Mouse (Mus musculus) forebrain, embryonic 12.5 days (tissue): ENCODE results near the gene Ascc2. TPM values are rescaled to one million over a fixed set of nuclear protein-coding genes. Genes with fewer than 3 reads are reported as not detected.
A peak's percentile ranks its signal among the peaks of the same experiment; 100 is the strongest.

Experiments
- ATAC-seq: fragments of 200-750 bp; cut with Nextera tagmentation; 2 replicates; pipeline ENCODE4 v1.8.0; 2017; ENCODE audit warnings: moderate TSS enrichment; ENCODE audit not compliant: low FRiP score
- H3K27ac ChIP-seq: fragments of 300-500 bp; sonication (generic); 2 replicates; pipeline ENCODE4 v1.5.1; 2016; ENCODE audit warnings: mild to moderate bottlenecking
- H3K27me3 ChIP-seq: fragments of 300-500 bp; sonication (generic); 2 replicates; pipeline ENCODE4 v1.6.1; 2016; ENCODE audit warnings: mild to moderate bottlenecking
- H3K36me3 ChIP-seq: fragments of 300-500 bp; sonication (generic); replicated peaks from 2 replicates; pipeline ENCODE4 v1.6.1; 2016; ENCODE audit warnings: mild to moderate bottlenecking
- H3K4me1 ChIP-seq: fragments of 300-500 bp; sonication (generic); 2 replicates; pipeline ENCODE4 v1.6.1; 2016
- H3K4me2 ChIP-seq: fragments of 300-500 bp; sonication (generic); 2 replicates; pipeline ENCODE4 v1.6.1; 2016; ENCODE audit warnings: mild to moderate bottlenecking, moderate library complexity
- H3K4me3 ChIP-seq: fragments of 300-500 bp; sonication (generic); replicated peaks from 2 replicates; pipeline ENCODE4 v1.5.1; 2016; ENCODE audit warnings: mild to moderate bottlenecking
- H3K9ac ChIP-seq: fragments of 300-500 bp; sonication (generic); 2 replicates; pipeline ENCODE4 v1.6.1; 2016; ENCODE audit warnings: mild to moderate bottlenecking
- H3K9me3 ChIP-seq: fragments of 300-500 bp; sonication (generic); 2 replicates; pipeline ENCODE4 v1.6.1; 2016
- WGBS: fragments of 180-500 bp; shearing (Covaris S2); methylation state at CpG from one replicate; pipeline ENCODE4 v1.1.7; 2016; 5-methylcytosine and 5-hydroxymethylcytosine counted together
- polyA plus RNA-seq: library from polyadenylated mRNA; unstranded; fragments of >200 nt; fragmentation: Nextera tagmentation; extraction: Ambion mirVana; gene quantifications from 2 replicates; pipeline ENCODE4 v1.2.1, GENCODE M21; 2016

Ascc2 gene
- 32.6 TPM in 2 replicates for polyA plus RNA-seq

DNA sequence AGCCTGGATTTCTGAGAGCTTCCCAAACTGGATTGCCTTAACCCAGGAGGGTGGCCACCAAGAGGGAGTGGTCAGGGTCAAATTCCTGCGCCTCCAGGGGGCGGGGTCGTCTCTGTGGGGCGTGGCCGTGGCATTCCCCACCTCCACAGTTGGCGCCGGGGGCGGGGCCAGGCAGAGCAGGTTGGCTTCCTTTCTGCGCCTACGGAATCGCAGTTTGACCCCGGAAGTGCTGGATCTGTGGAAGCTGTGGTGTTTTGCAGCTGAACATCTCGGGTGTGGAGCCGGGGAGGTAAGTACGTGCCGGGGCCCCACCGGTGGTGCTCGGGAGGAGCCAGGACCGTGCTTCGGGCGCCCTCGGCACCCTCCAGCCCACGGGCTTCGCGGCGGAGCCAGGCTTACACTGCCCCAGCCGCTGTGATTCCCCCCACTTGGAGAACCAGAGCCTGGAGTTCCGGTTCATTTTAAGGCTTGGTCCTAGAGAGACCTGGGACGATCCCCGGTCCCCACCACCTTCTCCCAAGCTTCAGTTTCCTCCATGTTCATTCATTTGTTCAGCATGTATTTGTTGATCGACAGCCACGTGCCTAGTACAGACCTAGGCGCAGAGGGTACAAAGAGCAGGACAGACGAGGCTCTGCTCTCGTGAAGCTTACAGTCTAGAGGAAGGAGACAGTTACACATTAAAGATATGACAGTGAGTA is at the start of gene Ascc2:
Gene Ascc2, plus strand, starts transcription at position 214 of the 701 bp plus-strand sequence.
- peak; percentile 91 for ATAC-seq
- Histone ChIP-seq H3K4me3 (peak within 1 kb of the TSS; percentile 86), H3K36me3 (peaks cover 4% of the 10 kb centered on the region; the same call in 1 of the 2 replicates), H3K27ac (peak within 1 kb of the TSS; percentile 36; the same call in 1 of the 2 replicates), H3K27me3 (peaks cover 3% of the 10 kb centered on the region; the same call in 1 of the 2 replicates), H3K4me1 (peaks cover 18% of the 10 kb centered on the region), H3K9me3 (no peaks in the 10 kb centered on the region), H3K9ac (peak within 1 kb of the TSS; percentile 76), H3K4me2 (peak within 1 kb of the TSS; percentile 86)
- under 1% methylated on average over 35 of the region's 35 CpGs for WGBS

GRCm38 (mm10) chr11:4591811-4592210 is 45.7 kb upstream of the Ascc2 start:
- H3K36me3 ChIP-seq: 0 out of 2 replicates have a peak, but pooled peaks cover 3% of the 10 kb centered on the region
- H3K4me2 ChIP-seq: no peak overlapping the region
- H3K9me3 ChIP-seq: no peaks in the 10 kb centered on the region
- H3K9ac ChIP-seq: no peak overlapping the region
- no peak overlapping the region for H3K4me3 ChIP-seq
- ATAC-seq: no peak
- H3K27me3 ChIP-seq: no peaks in the 10 kb centered on the region
- WGBS: 90% methylated on average over 4 of the region's 4 CpGs
- H3K4me1 ChIP-seq: peaks cover 13% of the 10 kb centered on the region
- H3K27ac ChIP-seq: no peak overlapping the region

- Histone ChIP-seq H3K4me2 (peak overlapping the region; percentile 61), H3K9me3 (no peaks in the 10 kb centered on the region), H3K4me3 (peak overlapping the region; percentile 96), H3K9ac (peak overlapping the region; percentile 98; the same call in 1 of the 2 replicates), H3K36me3 (0 out of 2 replicates have a peak, but pooled peaks cover 3% of the 10 kb centered on the region), H3K27me3 (no peaks in the 10 kb centered on the region), H3K27ac (no peak overlapping the region), H3K4me1 (peaks cover 13% of the 10 kb centered on the region)
- ATAC-seq: no peak
- 38% methylated on average over 5 of the region's 5 CpGs for WGBS
Measured at GRCm38 (mm10) chr11:4593491-4593848, 44.1 kb upstream of the Ascc2 start.

DNA sequence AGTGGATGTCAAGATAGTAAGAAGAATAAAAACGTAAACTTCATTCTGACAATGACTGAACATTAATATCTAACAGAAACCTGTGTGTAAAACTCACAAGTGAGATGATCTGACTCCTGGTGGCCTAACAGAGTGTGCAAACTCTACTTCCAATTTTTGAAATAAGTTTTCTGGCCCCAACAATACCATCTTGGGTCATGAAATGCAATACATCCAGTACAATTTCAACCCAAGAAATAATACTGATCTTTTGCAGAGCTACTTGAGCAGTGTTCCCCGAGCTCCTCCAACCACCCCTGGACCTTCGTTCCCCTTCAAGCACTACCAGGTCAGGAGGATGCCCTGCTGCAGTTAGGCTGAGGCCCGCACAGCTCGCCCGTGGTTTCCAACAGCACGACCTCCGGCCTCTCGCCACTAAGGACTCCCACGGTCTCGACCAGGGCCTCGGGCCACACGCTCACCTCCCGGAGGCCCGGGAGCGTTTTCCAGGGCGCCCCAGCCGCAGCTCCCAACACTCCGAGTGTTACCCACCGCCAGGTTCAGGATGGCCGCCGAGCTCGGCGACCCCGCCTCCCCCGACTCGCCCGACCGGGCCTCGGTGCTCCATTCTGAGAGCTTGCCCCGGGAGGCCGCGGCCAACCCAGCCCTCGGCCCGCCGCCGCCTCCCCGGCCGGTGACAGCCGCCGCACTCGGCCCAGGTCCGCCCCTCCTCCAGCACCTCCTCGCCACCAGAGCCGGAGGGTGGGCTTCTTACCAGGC is 43.5 kb upstream of the Ascc2 start:
- Histone ChIP-seq H3K27ac (peak overlapping the region; percentile 95), H3K36me3 (0 out of 2 replicates have a peak, but pooled peaks cover 3% of the 10 kb centered on the region), H3K4me3 (peak overlapping the region; percentile 96), H3K9me3 (no peaks in the 10 kb centered on the region), H3K9ac (peak overlapping the region; percentile 98), H3K4me1 (peaks cover 13% of the 10 kb centered on the region), H3K4me2 (peak overlapping the region; percentile 61), H3K27me3 (no peaks in the 10 kb centered on the region)
- WGBS: 1% methylated on average over 44 of the region's 45 CpGs
- ATAC-seq: peak; percentile 92

GRCm38 (mm10) chr11:4594608-4595500 is 42.7 kb upstream of the Ascc2 start, which contains the start of gene Mtmr3:
Gene Mtmr3, minus strand, starts transcription at chr11:4594863.
- peak within 1 kb of the TSS; percentile 98 for H3K9ac ChIP-seq
- peak within 1 kb of the TSS; percentile 61 for H3K4me2 ChIP-seq
- H3K4me3 ChIP-seq: peak within 1 kb of the TSS; percentile 96
- H3K36me3 ChIP-seq: no peaks in the 10 kb centered on the region
- H3K27ac ChIP-seq: peak within 1 kb of the TSS; percentile 95
- peaks cover 13% of the 10 kb centered on the region for H3K4me1 ChIP-seq
- no peaks in the 10 kb centered on the region for H3K27me3 ChIP-seq
- WGBS: 6% methylated on average over 46 of the region's 53 CpGs
- H3K9me3 ChIP-seq: no peaks in the 10 kb centered on the region
- peak; percentile 96 for ATAC-seq

GRCm38 (mm10) chr11:4598411-4598810 is 39.1 kb upstream of the Ascc2 start:
- no peak overlapping the region for H3K27ac ChIP-seq
- H3K36me3 ChIP-seq: no peaks in the 10 kb centered on the region
- 100% methylated on average over 2 of the region's 2 CpGs for WGBS
- H3K9ac ChIP-seq: no peak overlapping the region
- H3K27me3 ChIP-seq: no peaks in the 10 kb centered on the region
- no peaks in the 10 kb centered on the region for H3K9me3 ChIP-seq
- H3K4me3 ChIP-seq: no peak overlapping the region
- H3K4me1 ChIP-seq: peaks cover 16% of the 10 kb centered on the region
- H3K4me2 ChIP-seq: no peak overlapping the region
- ATAC-seq: no peak

DNA sequence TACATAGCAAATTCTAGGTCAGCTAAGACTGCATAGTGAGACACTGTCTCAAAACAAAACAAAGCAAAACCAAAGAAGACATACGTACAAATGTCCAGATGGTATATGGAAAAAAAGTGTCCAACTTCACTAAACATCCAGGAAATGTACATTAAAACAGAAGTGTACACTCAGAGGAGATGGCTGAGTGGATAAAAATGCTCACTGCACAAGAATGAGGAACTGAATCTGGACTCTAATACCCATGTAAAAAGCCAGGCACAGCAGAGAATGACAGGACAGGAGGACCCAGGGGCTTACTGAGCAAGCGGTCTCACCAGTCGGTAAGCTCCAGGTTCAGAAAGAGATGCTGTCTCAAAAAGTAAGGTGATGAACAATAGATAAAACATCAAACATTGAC is 37.6 kb upstream of the Ascc2 start:
- Histone ChIP-seq H3K9me3 (no peaks in the 10 kb centered on the region), H3K27me3 (no peaks in the 10 kb centered on the region), H3K4me1 (peaks cover 13% of the 10 kb centered on the region), H3K27ac (no peak overlapping the region), H3K4me3 (no peak overlapping the region), H3K4me2 (no peak overlapping the region), H3K36me3 (no peaks in the 10 kb centered on the region), H3K9ac (no peak overlapping the region)
- no peak for ATAC-seq
- 97% methylated on average over 3 of the region's 3 CpGs for WGBS

DNA sequence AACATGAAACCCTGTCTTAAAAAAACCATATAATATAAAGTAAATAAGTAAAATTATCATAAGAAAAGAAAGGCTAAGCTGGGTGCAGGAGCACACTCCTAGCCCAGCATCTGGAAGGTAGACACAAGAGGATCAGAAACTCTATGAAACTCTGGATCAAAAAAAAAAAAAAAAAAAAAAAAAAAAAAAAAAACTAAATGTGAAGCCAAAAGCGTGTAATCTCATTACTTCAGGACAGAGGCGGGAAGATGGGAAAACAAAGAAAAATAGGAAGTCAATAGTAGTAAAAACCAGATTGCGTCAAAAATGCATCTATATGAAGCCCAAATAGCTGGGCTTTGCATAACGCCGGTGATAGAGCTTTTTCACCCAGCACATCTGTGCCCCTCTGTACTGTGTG is 35.7 kb upstream of the Ascc2 start:
- no peak for ATAC-seq
- Histone ChIP-seq H3K4me3 (no peak overlapping the region), H3K9me3 (no peaks in the 10 kb centered on the region), H3K27me3 (no peaks in the 10 kb centered on the region), H3K9ac (no peak overlapping the region), H3K4me2 (no peak overlapping the region), H3K36me3 (no peaks in the 10 kb centered on the region), H3K4me1 (peaks cover 13% of the 10 kb centered on the region), H3K27ac (0 out of 2 replicates have a peak overlapping the region, but pooled peaks have one; percentile 19)
- 80% methylated on average over 5 of the region's 5 CpGs for WGBS

DNA sequence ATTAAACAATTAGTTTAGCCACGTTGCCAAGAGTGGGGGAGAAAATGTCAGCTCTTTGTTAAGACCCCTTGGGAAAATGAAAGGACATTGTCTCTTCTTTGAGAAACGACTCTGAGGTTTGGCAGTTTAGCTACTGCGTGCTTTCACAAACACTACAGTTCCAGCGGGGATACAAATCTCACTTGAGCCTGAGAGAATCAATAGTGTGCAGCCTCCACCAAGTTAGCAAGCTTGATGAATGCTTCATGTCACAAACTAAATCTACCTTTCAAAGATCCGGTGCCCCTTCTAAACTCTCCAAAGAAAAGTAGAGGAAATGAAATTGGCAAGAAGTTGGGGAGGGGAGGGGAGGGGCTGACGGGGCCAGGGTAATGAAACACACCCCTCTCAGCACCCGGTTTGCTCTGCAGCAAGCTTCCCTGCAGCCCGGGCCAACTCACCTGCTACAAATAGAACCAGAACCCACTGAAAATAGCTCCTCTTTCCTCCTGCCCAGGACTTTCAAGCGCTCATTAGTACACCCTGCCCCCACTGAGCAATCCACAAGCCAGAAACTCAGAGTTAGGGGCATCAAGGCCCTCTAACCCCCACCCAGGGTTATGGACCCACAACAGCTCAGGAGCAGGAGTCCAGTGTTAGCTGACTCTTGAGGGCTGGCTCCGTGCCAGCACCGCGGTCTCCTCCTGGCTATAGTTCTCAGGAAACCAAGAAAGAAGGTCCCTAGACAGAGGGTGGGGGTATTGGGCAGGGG is 34.7 kb upstream of the Ascc2 start:
- no peak overlapping the region for H3K4me3 ChIP-seq
- ATAC-seq: peak; percentile 9; the same call in 1 of the 2 replicates
- no peaks in the 10 kb centered on the region for H3K9me3 ChIP-seq
- H3K27me3 ChIP-seq: no peaks in the 10 kb centered on the region
- H3K9ac ChIP-seq: no peak overlapping the region
- 31% methylated on average over 12 of the region's 12 CpGs for WGBS
- no peaks in the 10 kb centered on the region for H3K36me3 ChIP-seq
- peaks cover 13% of the 10 kb centered on the region for H3K4me1 ChIP-seq
- peak overlapping the region; percentile 42; the same call in 1 of the 2 replicates for H3K27ac ChIP-seq
- peak overlapping the region; percentile 15 for H3K4me2 ChIP-seq

- H3K4me2 ChIP-seq: no peak overlapping the region
- H3K27ac ChIP-seq: no peak overlapping the region
- ATAC-seq: no peak
- H3K27me3 ChIP-seq: no peaks in the 10 kb centered on the region
- WGBS: 77% methylated on average over 6 of the region's 6 CpGs
- H3K9ac ChIP-seq: no peak overlapping the region
- H3K4me1 ChIP-seq: peaks cover 13% of the 10 kb centered on the region
- no peaks in the 10 kb centered on the region for H3K36me3 ChIP-seq
- no peaks in the 10 kb centered on the region for H3K9me3 ChIP-seq
- no peak overlapping the region for H3K4me3 ChIP-seq
Measured at GRCm38 (mm10) chr11:4604441-4604840, 33.1 kb upstream of the Ascc2 start.

GRCm38 (mm10) chr11:4605414-4605813 is 32.1 kb upstream of the Ascc2 start:
- no peaks in the 10 kb centered on the region for H3K9me3 ChIP-seq
- peaks cover 13% of the 10 kb centered on the region for H3K4me1 ChIP-seq
- ATAC-seq: no peak
- no peak overlapping the region for H3K4me2 ChIP-seq
- no peaks in the 10 kb centered on the region for H3K27me3 ChIP-seq
- H3K9ac ChIP-seq: no peak overlapping the region
- no peaks in the 10 kb centered on the region for H3K36me3 ChIP-seq
- WGBS: 56% methylated on average over 7 of the region's 7 CpGs
- no peak overlapping the region for H3K4me3 ChIP-seq
- no peak overlapping the region for H3K27ac ChIP-seq
